Mouse (Mus musculus) heart, embryonic 13.5 days (tissue): ENCODE measurements around the gene Sdk1. TPM values are rescaled to one million over a fixed set of nuclear protein-coding genes. Genes with fewer than 3 reads are reported as not detected.

Source experiments
- ATAC-seq: fragments of 200-750 bp; cut with Nextera tagmentation; 2 replicates; pipeline ENCODE4 v1.8.0; 2017; ENCODE audit warnings: moderate TSS enrichment; ENCODE audit not compliant: insufficient number of reproducible peaks, low FRiP score, low TSS enrichment; ENCODE audit errors: extremely low read depth
- H3K27ac ChIP-seq: fragments of 300-500 bp; sonication (generic); replicated peaks from 2 replicates; pipeline ENCODE4 v1.5.1; 2015; ENCODE audit warnings: moderate library complexity, mild to moderate bottlenecking, inconsistent platforms
- H3K27me3 ChIP-seq: fragments of 300-500 bp; sonication (generic); replicated peaks from 2 replicates; pipeline ENCODE4 v1.6.1; 2015; ENCODE audit warnings: mild to moderate bottlenecking, inconsistent platforms
- H3K36me3 ChIP-seq: fragments of 300-500 bp; sonication (generic); 2 replicates; pipeline ENCODE4 v1.6.1; 2015; ENCODE audit warnings: mild to moderate bottlenecking, inconsistent platforms
- H3K4me1 ChIP-seq: fragments of 300-500 bp; sonication (generic); 2 replicates; pipeline ENCODE4 v1.6.1; 2015; ENCODE audit warnings: inconsistent platforms
- H3K4me2 ChIP-seq: fragments of 300-500 bp; sonication (generic); 2 replicates; pipeline ENCODE4 v1.6.1; 2015; ENCODE audit warnings: inconsistent platforms, mild to moderate bottlenecking, moderate library complexity
- H3K4me3 ChIP-seq: fragments of 300-500 bp; sonication (generic); 2 replicates; pipeline ENCODE4 v1.5.1; 2015; ENCODE audit warnings: moderate library complexity, mild to moderate bottlenecking, inconsistent platforms
- H3K9ac ChIP-seq: fragments of 300-500 bp; sonication (generic); 2 replicates; pipeline ENCODE4 v1.6.1; 2015; ENCODE audit warnings: inconsistent platforms, mild to moderate bottlenecking, moderate library complexity
- H3K9me3 ChIP-seq: fragments of 300-500 bp; sonication (generic); 2 replicates; pipeline ENCODE4 v1.6.1; 2016; ENCODE audit warnings: inconsistent platforms
- WGBS: fragments of 180-500 bp; shearing (Covaris S2); methylation state at CpG from one replicate; pipeline ENCODE4 v1.1.7; 2015; ENCODE audit warnings: mixed read lengths; 5-methylcytosine and 5-hydroxymethylcytosine counted together
- polyA plus RNA-seq: library from polyadenylated mRNA; unstranded; fragments of >200 nt; fragmentation: Nextera tagmentation; extraction: Ambion mirVana; gene quantifications from 2 replicates; pipeline ENCODE4 v1.2.1, GENCODE M21; 2015

The Sdk1 gene
- polyA plus RNA-seq, 1 experiment from 2014 or later, result 1.6 TPM

GRCm38 (mm10) chr5:141952708-141953490, 711.6 kb downstream of the Sdk1 start:
- ATAC-seq, result no peak
- no peak overlapping the region for H3K4me2 ChIP-seq
- H3K4me1 ChIP-seq, result no peaks in the 10 kb centered on the region
- no peak overlapping the region for H3K4me3 ChIP-seq
- H3K27ac ChIP-seq, result no peak overlapping the region
- no peaks in the 10 kb centered on the region for H3K36me3 ChIP-seq
- WGBS, result 78% methylated on average over 7 of the region's 7 CpGs
- H3K9ac ChIP-seq, result no peak overlapping the region
- H3K27me3 ChIP-seq, result no peaks in the 10 kb centered on the region
- no peaks in the 10 kb centered on the region for H3K9me3 ChIP-seq

- Histone ChIP-seq H3K36me3 (peaks cover 17% of the 10 kb centered on the region), H3K4me1 (no peaks in the 10 kb centered on the region), H3K4me3 (no peak overlapping the region), H3K4me2 (no peak overlapping the region), H3K9ac (no peak overlapping the region), H3K27me3 (no peaks in the 10 kb centered on the region), H3K9me3 (no peaks in the 10 kb centered on the region), H3K27ac (no peak overlapping the region)
- no peak for ATAC-seq
Observed at GRCm38 (mm10) chr5:141971071-141971470, 729.8 kb downstream of the Sdk1 start.

- Histone ChIP-seq H3K27me3 (no peaks in the 10 kb centered on the region), H3K9ac (no peak overlapping the region), H3K4me3 (no peak overlapping the region), H3K9me3 (0 out of 2 replicates have a peak, but pooled peaks cover 4% of the 10 kb centered on the region), H3K4me2 (no peak overlapping the region), H3K27ac (no peak overlapping the region), H3K4me1 (no peaks in the 10 kb centered on the region), H3K36me3 (peaks cover 15% of the 10 kb centered on the region)
- no peak for ATAC-seq
Observed at GRCm38 (mm10) chr5:141979511-141979910, 738.2 kb downstream of the Sdk1 start.

- Histone ChIP-seq H3K4me1 (no peaks in the 10 kb centered on the region), H3K27me3 (no peaks in the 10 kb centered on the region), H3K36me3 (peaks cover 11% of the 10 kb centered on the region; the same call in 1 of the 2 replicates), H3K9me3 (0 out of 2 replicates have a peak, but pooled peaks cover 4% of the 10 kb centered on the region), H3K4me3 (no peak overlapping the region), H3K27ac (no peak overlapping the region), H3K9ac (no peak overlapping the region), H3K4me2 (no peak overlapping the region)
- 62% methylated on average over 6 of the region's 6 CpGs for WGBS
- no peak for ATAC-seq
Observed at GRCm38 (mm10) chr5:141980746-141981145, 739.5 kb downstream of the Sdk1 start.

GRCm38 (mm10) chr5:141984322-141984721, 743.0 kb downstream of the Sdk1 start:
- H3K36me3 ChIP-seq, result peaks cover 6% of the 10 kb centered on the region; the same call in 1 of the 2 replicates
- H3K4me2 ChIP-seq, result no peak overlapping the region
- 76% methylated on average over 4 of the region's 4 CpGs for WGBS
- no peak overlapping the region for H3K27ac ChIP-seq
- no peaks in the 10 kb centered on the region for H3K4me1 ChIP-seq
- ATAC-seq, result no peak
- H3K9me3 ChIP-seq, result 0 out of 2 replicates have a peak, but pooled peaks cover under 1% of the 10 kb centered on the region
- no peak overlapping the region for H3K9ac ChIP-seq
- H3K4me3 ChIP-seq, result no peak overlapping the region
- H3K27me3 ChIP-seq, result no peaks in the 10 kb centered on the region

GRCm38 (mm10) chr5:141985003-141985402, 743.7 kb downstream of the Sdk1 start:
- WGBS, result 9% methylated on average over 8 of the region's 8 CpGs
- Histone ChIP-seq H3K27ac (no peak overlapping the region), H3K27me3 (no peaks in the 10 kb centered on the region), H3K36me3 (peaks cover 4% of the 10 kb centered on the region; the same call in 1 of the 2 replicates), H3K9me3 (no peaks in the 10 kb centered on the region), H3K9ac (no peak overlapping the region), H3K4me3 (no peak overlapping the region), H3K4me2 (no peak overlapping the region), H3K4me1 (no peaks in the 10 kb centered on the region)
- ATAC-seq, result no peak

- no peaks in the 10 kb centered on the region for H3K27me3 ChIP-seq
- H3K4me2 ChIP-seq, result no peak overlapping the region
- no peaks in the 10 kb centered on the region for H3K4me1 ChIP-seq
- no peak overlapping the region for H3K4me3 ChIP-seq
- no peak overlapping the region for H3K27ac ChIP-seq
- H3K36me3 ChIP-seq, result peaks cover 2% of the 10 kb centered on the region; the same call in 1 of the 2 replicates
- H3K9ac ChIP-seq, result no peak overlapping the region
- no peak for ATAC-seq
- H3K9me3 ChIP-seq, result no peaks in the 10 kb centered on the region
- 78% methylated on average over 4 of the region's 4 CpGs for WGBS
Observed at GRCm38 (mm10) chr5:141985551-141985950, 744.3 kb downstream of the Sdk1 start.

GRCm38 (mm10) chr5:141987287-141987799, 746.1 kb downstream of the Sdk1 start:
- Histone ChIP-seq H3K9ac (no peak overlapping the region), H3K27me3 (no peaks in the 10 kb centered on the region), H3K4me3 (no peak overlapping the region), H3K36me3 (no peaks in the 10 kb centered on the region), H3K4me2 (no peak overlapping the region), H3K4me1 (no peaks in the 10 kb centered on the region), H3K9me3 (no peaks in the 10 kb centered on the region), H3K27ac (no peak overlapping the region)
- ATAC-seq, result no peak
- WGBS, result 21% methylated on average over 1 of the region's 1 CpGs

GRCm38 (mm10) chr5:141988685-141989084, 747.4 kb downstream of the Sdk1 start:
- no peaks in the 10 kb centered on the region for H3K9me3 ChIP-seq
- H3K4me1 ChIP-seq, result no peaks in the 10 kb centered on the region
- no peaks in the 10 kb centered on the region for H3K36me3 ChIP-seq
- no peaks in the 10 kb centered on the region for H3K27me3 ChIP-seq
- H3K9ac ChIP-seq, result no peak overlapping the region
- ATAC-seq, result no peak
- H3K4me3 ChIP-seq, result no peak overlapping the region
- no peak overlapping the region for H3K4me2 ChIP-seq
- WGBS, result 60% methylated on average over 5 of the region's 5 CpGs
- H3K27ac ChIP-seq, result no peak overlapping the region

- no peak overlapping the region for H3K27ac ChIP-seq
- no peaks in the 10 kb centered on the region for H3K27me3 ChIP-seq
- peaks cover 8% of the 10 kb centered on the region for H3K36me3 ChIP-seq
- 81% methylated on average over 3 of the region's 3 CpGs for WGBS
- H3K4me1 ChIP-seq, result no peaks in the 10 kb centered on the region
- H3K4me3 ChIP-seq, result no peak overlapping the region
- no peaks in the 10 kb centered on the region for H3K9me3 ChIP-seq
- no peak overlapping the region for H3K4me2 ChIP-seq
- no peak overlapping the region for H3K9ac ChIP-seq
- no peak for ATAC-seq
Observed at GRCm38 (mm10) chr5:141994192-141994591, 752.9 kb downstream of the Sdk1 start.

- Histone ChIP-seq H3K4me1 (no peaks in the 10 kb centered on the region), H3K9ac (no peak overlapping the region)
- WGBS, result 75% methylated on average over 1 of the region's 1 CpGs
Observed at GRCm38 (mm10) chr5:142000247-142000646, 759.0 kb downstream of the Sdk1 start.

GRCm38 (mm10) chr5:142001131-142001530, 759.8 kb downstream of the Sdk1 start:
- 54% methylated on average over 6 of the region's 6 CpGs for whole genome bisulfite sequencing
- no peak overlapping the region for H3K9ac ChIP-seq
- H3K4me3 ChIP-seq, result no peak overlapping the region
- no peak overlapping the region for H3K4me2 ChIP-seq
- 0 out of 2 replicates have a peak, but pooled peaks cover 13% of the 10 kb centered on the region for H3K9me3 ChIP-seq
- no peaks in the 10 kb centered on the region for H3K27me3 ChIP-seq
- no peaks in the 10 kb centered on the region for H3K4me1 ChIP-seq
- peaks cover 27% of the 10 kb centered on the region for H3K36me3 ChIP-seq
- no peak for ATAC-seq
- H3K27ac ChIP-seq, result no peak overlapping the region

More at GRCm38 (mm10) chr5:142000247-142000646, 759.0 kb downstream of the Sdk1 start:
- no peak for ATAC-seq
- Histone ChIP-seq H3K4me2 (no peak overlapping the region), H3K4me3 (no peak overlapping the region), H3K9me3 (0 out of 2 replicates have a peak, but pooled peaks cover 9% of the 10 kb centered on the region), H3K27me3 (no peaks in the 10 kb centered on the region), H3K36me3 (peaks cover 22% of the 10 kb centered on the region), H3K27ac (no peak overlapping the region)
